Mouse (Mus musculus) neural tube, embryonic 13.5 days (tissue): ENCODE measurements around the gene Enoph1. TPM values are rescaled to one million over a fixed set of nuclear protein-coding genes. Genes with fewer than 3 reads are reported as not detected.

ENCODE experiments used
- ATAC-seq: fragments of 200-750 bp; cut with Nextera tagmentation; 2 replicates; pipeline ENCODE4 v1.8.0; 2017; ENCODE audit warnings: low read depth, mild to moderate bottlenecking, moderate TSS enrichment, moderate library complexity
- H3K27ac ChIP-seq: fragments of 300-500 bp; sonication (generic); replicated peaks from 2 replicates; pipeline ENCODE4 v1.5.1; 2015; ENCODE audit warnings: moderate library complexity, mild to moderate bottlenecking, inconsistent platforms
- H3K27me3 ChIP-seq: fragments of 300-500 bp; sonication (generic); 2 replicates; pipeline ENCODE4 v1.6.1; 2015; ENCODE audit warnings: mild to moderate bottlenecking, inconsistent platforms
- H3K36me3 ChIP-seq: fragments of 300-500 bp; sonication (generic); 2 replicates; pipeline ENCODE4 v1.6.1; 2015; ENCODE audit warnings: mild to moderate bottlenecking, inconsistent platforms
- H3K4me1 ChIP-seq: fragments of 300-500 bp; sonication (generic); replicated peaks from 2 replicates; pipeline ENCODE4 v1.6.1; 2015; ENCODE audit warnings: inconsistent platforms
- H3K4me2 ChIP-seq: fragments of 300-500 bp; sonication (generic); 2 replicates; pipeline ENCODE4 v1.6.1; 2015; ENCODE audit warnings: inconsistent platforms, mild to moderate bottlenecking, moderate library complexity
- H3K4me3 ChIP-seq: fragments of 300-500 bp; sonication (generic); 2 replicates; pipeline ENCODE4 v1.5.1; 2015; ENCODE audit warnings: mild to moderate bottlenecking, inconsistent platforms
- H3K9ac ChIP-seq: fragments of 300-500 bp; sonication (generic); 2 replicates; pipeline ENCODE4 v1.6.1; 2015; ENCODE audit warnings: moderate library complexity, mild to moderate bottlenecking, inconsistent platforms
- H3K9me3 ChIP-seq: fragments of 300-500 bp; sonication (generic); 2 replicates; pipeline ENCODE4 v1.6.1; 2016; ENCODE audit warnings: inconsistent platforms
- WGBS: fragments of 180-500 bp; shearing (Covaris S2); methylation state at CpG from one replicate; pipeline ENCODE4 v1.1.7; 2015; 5-methylcytosine and 5-hydroxymethylcytosine counted together
- polyA plus RNA-seq: library from polyadenylated mRNA; unstranded; fragments of >200 nt; fragmentation: Nextera tagmentation; extraction: Ambion mirVana; gene quantifications from 2 replicates; pipeline ENCODE4 v1.2.1, GENCODE M21; 2015

The Enoph1 gene
- polyA plus RNA-seq, 1 experiment from 2014 or later: 38.9 TPM

DNA sequence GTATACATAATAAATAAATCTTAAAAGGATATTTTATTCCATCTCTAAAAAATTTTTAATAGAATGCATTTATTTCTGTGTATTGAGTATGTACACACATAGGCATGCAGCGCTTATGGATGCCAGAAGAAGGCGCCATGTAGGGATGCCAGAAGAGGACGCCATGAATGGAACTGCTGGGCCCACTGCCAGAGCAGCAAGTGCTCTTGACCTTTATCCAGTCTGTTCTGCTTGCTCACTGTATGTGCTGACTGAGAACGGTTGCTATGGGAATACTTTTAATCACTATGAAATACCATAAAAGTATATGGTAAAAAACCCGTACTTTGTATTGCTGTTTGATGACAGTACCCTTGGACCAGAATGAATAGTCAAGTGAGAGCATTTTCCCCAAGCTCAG lies 3.6 kb downstream of the Enoph1 start:
- peaks cover 64% of the 10 kb centered on the region for H3K4me1 ChIP-seq
- no peak for ATAC-seq
- H3K9ac ChIP-seq: no peak overlapping the region
- H3K4me3 ChIP-seq: no peak overlapping the region
- WGBS: 71% methylated on average over 5 of the region's 5 CpGs
- no peaks in the 10 kb centered on the region for H3K27me3 ChIP-seq
- H3K36me3 ChIP-seq: no peaks in the 10 kb centered on the region
- H3K4me2 ChIP-seq: no peak overlapping the region
- no peak overlapping the region for H3K27ac ChIP-seq
- no peaks in the 10 kb centered on the region for H3K9me3 ChIP-seq

DNA sequence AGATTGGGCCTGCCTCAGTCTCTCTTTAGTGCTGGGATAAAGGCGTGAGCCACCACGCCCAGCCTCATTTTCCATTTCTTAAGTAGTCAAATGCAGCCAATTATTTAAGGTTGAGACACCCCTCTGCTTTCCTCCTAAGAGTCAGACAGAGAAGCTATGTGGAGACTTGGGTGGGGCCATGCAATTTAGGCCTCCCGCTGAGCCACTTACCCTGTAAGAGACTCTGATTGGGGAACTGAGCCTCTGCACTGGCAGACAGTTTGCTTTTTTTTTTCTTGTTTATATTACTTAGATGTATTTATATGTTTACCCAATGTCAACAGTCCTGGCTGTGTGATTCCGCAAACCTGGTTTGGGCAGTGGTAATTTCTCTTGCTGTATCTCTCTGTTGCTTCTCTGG lies 4.2 kb downstream of the Enoph1 start:
- H3K4me2 ChIP-seq: no peak overlapping the region
- WGBS: 64% methylated on average over 4 of the region's 4 CpGs
- H3K4me3 ChIP-seq: no peak overlapping the region
- peaks cover 71% of the 10 kb centered on the region for H3K4me1 ChIP-seq
- no peak overlapping the region for H3K27ac ChIP-seq
- no peak for ATAC-seq
- H3K27me3 ChIP-seq: no peaks in the 10 kb centered on the region
- H3K36me3 ChIP-seq: no peaks in the 10 kb centered on the region
- H3K9ac ChIP-seq: no peak overlapping the region
- no peaks in the 10 kb centered on the region for H3K9me3 ChIP-seq

DNA sequence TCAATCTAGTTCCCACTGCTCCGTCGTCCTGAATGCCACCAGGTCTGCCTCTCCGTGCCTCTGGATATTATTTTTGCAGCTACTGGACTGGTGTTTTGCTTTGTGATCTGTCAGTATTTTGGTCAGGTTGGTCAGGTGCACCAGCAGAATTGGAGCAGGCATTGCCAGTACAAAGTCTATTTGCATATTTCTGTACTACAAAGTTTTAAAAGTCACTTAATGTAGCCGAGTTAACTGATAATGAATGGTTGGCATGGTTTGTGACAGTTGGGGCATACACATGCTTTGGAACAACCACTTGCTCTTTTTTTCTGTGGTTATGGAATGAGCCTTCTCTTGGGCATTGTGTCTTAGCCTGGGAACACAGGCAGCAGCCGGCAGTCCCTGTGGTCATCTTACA lies 4.8 kb downstream of the Enoph1 start:
- WGBS: 82% methylated on average over 5 of the region's 5 CpGs
- no peaks in the 10 kb centered on the region for H3K27me3 ChIP-seq
- no peak overlapping the region for H3K4me2 ChIP-seq
- H3K9me3 ChIP-seq: no peaks in the 10 kb centered on the region
- H3K27ac ChIP-seq: no peak overlapping the region
- H3K9ac ChIP-seq: no peak overlapping the region
- no peak overlapping the region for H3K4me3 ChIP-seq
- no peak for ATAC-seq
- H3K36me3 ChIP-seq: no peaks in the 10 kb centered on the region
- H3K4me1 ChIP-seq: peaks cover 77% of the 10 kb centered on the region

DNA sequence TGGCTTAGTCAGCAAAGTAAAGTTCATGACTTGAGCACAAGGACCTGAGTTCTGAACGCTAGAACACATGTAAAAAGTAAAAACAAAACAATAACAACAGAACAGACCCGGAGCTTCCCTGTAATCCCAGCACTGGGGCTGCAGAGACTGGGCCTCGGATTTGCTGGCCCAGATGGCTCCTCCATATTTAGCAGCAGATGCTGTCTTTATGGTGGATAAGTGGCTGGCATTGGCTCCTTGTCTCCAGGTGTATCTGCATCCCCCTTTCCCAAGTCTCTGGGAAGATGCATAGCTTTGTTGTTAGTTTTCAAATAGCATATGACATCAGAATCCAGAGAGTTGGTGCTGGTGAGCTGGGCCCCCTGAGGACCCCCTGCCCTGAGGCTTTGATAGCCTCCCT lies 6.3 kb downstream of the Enoph1 start:
- H3K9me3 ChIP-seq: no peaks in the 10 kb centered on the region
- H3K36me3 ChIP-seq: no peaks in the 10 kb centered on the region
- H3K27me3 ChIP-seq: no peaks in the 10 kb centered on the region
- H3K4me2 ChIP-seq: no peak overlapping the region
- peaks cover 70% of the 10 kb centered on the region for H3K4me1 ChIP-seq
- H3K4me3 ChIP-seq: no peak overlapping the region
- ATAC-seq: no peak
- 74% methylated on average over 3 of the region's 3 CpGs for WGBS
- H3K9ac ChIP-seq: no peak overlapping the region
- H3K27ac ChIP-seq: no peak overlapping the region

DNA sequence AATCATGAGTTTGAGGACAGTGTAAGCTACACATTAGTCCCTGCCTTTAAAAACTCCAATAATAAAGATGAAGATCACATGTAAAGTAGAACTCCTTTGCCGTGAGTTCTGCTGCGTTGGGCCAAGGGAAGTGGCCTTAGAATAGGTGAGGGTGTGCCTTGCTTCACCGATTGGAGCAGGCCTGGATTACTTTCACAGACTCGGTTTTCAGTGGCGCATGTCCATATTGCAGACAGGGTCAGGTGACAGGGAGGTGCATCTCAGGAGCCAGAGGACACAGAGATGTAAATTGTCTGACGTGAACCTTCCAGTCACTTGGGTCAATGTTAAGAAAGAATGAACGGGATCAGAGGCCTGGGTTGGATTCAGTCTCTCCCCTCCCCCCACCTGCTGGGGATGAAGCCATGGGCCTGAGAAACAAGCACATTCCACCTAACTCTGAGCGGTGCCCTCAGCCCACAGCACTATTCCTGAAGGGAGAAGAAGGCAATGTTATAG lies 7.4 kb downstream of the Enoph1 start:
- Histone ChIP-seq H3K27ac (no peak overlapping the region), H3K9ac (no peak overlapping the region), H3K4me1 (peaks cover 60% of the 10 kb centered on the region), H3K4me2 (no peak overlapping the region), H3K9me3 (no peaks in the 10 kb centered on the region), H3K36me3 (0 out of 2 replicates have a peak, but pooled peaks cover 3% of the 10 kb centered on the region), H3K4me3 (no peak overlapping the region), H3K27me3 (no peaks in the 10 kb centered on the region)
- 69% methylated on average over 8 of the region's 8 CpGs for WGBS
- ATAC-seq: no peak

DNA sequence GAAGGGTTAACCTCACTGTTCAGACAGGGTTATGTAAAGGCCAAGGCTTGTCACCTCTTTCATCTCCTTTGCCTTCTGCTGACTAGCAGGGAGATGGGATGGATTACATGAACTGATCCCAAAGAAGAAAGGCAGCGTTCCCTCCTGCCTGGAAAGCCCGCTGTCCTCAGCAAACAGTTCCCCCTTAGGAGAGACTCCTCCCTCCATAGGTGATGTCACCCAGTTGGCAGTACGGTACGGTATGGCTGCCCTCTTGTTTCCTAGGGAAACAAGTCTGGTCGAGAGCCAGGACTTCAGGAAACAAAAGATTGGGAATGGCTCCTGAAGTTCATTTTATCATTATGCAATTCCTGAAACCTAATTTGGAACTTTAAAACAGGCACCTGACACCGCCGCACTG lies 8.1 kb downstream of the Enoph1 start:
- H3K4me2 ChIP-seq: no peak overlapping the region
- no peaks in the 10 kb centered on the region for H3K27me3 ChIP-seq
- WGBS: 60% methylated on average over 7 of the region's 7 CpGs
- no peak overlapping the region for H3K4me3 ChIP-seq
- peaks cover 59% of the 10 kb centered on the region for H3K4me1 ChIP-seq
- ATAC-seq: 0 out of 2 replicates have a peak, but pooled peaks have one; percentile 46
- H3K27ac ChIP-seq: no peak overlapping the region
- 0 out of 2 replicates have a peak, but pooled peaks cover 10% of the 10 kb centered on the region for H3K36me3 ChIP-seq
- H3K9me3 ChIP-seq: no peaks in the 10 kb centered on the region
- H3K9ac ChIP-seq: no peak overlapping the region

DNA sequence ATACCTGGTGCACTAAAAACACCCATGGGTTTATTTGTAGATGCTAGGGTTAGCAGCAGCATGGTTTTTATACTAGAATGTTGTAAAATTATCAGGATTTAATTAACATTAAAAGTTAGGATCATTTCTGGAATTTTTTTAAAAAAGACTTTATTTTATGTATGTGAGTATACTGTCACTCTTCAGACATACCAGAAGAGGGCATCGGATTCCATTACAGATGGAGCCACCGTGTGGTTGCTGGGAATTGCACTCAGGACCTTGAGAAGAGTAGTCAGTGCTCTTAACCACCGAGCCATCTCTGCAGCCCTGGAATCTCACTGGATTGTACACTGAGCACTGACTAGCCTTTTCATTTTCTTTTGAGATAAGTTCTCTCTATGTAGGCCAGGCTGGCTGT lies 10.1 kb downstream of the Enoph1 start:
- Histone ChIP-seq H3K9me3 (no peaks in the 10 kb centered on the region), H3K27ac (no peak overlapping the region), H3K36me3 (0 out of 2 replicates have a peak, but pooled peaks cover 12% of the 10 kb centered on the region), H3K9ac (no peak overlapping the region), H3K4me2 (no peak overlapping the region), H3K27me3 (no peaks in the 10 kb centered on the region), H3K4me1 (peaks cover 49% of the 10 kb centered on the region), H3K4me3 (no peak overlapping the region)
- no peak for ATAC-seq
- WGBS: 91% methylated on average over 3 of the region's 3 CpGs

DNA sequence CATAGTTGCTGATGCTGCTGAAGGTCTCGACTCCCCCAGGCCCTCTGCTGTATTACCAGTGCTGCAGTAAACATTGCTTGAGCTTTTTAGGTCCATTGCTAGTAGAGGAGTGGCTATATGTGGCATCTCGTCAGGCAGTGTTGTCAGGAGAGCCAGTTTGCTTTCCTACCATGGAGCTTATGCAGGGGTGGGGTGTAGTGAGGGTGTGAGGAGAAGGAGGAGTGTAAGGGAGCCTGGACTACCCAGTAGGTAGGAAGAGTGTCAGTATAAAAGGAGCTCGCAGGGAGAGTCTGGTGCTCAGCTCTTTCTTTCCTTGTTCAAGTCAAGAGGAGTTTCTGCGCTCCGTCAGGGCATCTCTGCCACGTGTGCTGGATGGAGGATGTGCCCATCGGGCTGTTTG lies 12.9 kb downstream of the Enoph1 start:
- no peak for ATAC-seq
- no peak overlapping the region for H3K4me2 ChIP-seq
- 0 out of 2 replicates have a peak, but pooled peaks cover 12% of the 10 kb centered on the region for H3K36me3 ChIP-seq
- no peak overlapping the region for H3K4me3 ChIP-seq
- peaks cover 46% of the 10 kb centered on the region for H3K4me1 ChIP-seq
- WGBS: 97% methylated on average over 7 of the region's 7 CpGs
- H3K9me3 ChIP-seq: no peaks in the 10 kb centered on the region
- no peak overlapping the region for H3K9ac ChIP-seq
- no peak overlapping the region for H3K27ac ChIP-seq
- H3K27me3 ChIP-seq: no peaks in the 10 kb centered on the region

DNA sequence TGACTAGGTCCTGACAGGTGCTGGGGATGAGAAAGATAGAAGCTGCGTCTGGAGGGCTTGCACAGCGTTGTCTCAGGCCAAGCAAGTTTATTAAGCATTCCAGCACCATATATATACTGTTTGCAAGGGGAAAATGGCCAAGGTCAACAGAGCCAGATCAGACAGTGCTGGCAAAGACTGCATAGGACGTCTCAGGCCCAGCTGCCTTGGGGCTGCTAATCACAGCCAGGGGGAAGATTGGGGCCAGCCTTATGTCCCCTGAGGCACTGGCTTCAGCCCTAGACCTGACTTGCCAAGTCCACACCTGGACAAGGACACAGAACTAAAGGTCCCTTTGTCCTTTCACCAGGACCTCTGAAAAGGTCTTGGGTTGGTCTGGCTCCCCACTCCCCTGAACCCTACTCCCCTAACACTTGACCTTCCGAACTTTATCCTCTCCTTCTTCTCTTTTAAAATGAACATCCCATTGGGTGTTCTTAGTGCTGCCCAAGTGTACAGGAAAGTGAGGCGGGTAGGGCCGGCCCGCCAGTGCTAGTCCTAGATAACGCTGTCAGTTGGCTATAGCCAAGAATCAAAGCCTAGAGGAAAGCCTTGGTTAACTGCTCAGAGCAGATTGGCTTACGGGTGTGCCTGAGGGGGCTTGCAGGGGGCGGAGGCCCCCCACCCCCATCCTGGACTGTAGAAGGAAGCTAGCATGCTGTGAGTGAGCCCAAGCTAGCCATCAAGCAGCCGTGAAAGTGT lies 15.2 kb downstream of the Enoph1 start:
- H3K4me1 ChIP-seq: peaks cover 44% of the 10 kb centered on the region
- no peak overlapping the region for H3K9ac ChIP-seq
- ATAC-seq: no peak
- no peaks in the 10 kb centered on the region for H3K9me3 ChIP-seq
- H3K27ac ChIP-seq: 0 out of 2 replicates have a peak overlapping the region, but pooled peaks have one; percentile 9
- no peak overlapping the region for H3K4me2 ChIP-seq
- H3K36me3 ChIP-seq: peaks cover 22% of the 10 kb centered on the region
- no peak overlapping the region for H3K4me3 ChIP-seq
- H3K27me3 ChIP-seq: no peaks in the 10 kb centered on the region
- WGBS: 78% methylated on average over 11 of the region's 11 CpGs

DNA sequence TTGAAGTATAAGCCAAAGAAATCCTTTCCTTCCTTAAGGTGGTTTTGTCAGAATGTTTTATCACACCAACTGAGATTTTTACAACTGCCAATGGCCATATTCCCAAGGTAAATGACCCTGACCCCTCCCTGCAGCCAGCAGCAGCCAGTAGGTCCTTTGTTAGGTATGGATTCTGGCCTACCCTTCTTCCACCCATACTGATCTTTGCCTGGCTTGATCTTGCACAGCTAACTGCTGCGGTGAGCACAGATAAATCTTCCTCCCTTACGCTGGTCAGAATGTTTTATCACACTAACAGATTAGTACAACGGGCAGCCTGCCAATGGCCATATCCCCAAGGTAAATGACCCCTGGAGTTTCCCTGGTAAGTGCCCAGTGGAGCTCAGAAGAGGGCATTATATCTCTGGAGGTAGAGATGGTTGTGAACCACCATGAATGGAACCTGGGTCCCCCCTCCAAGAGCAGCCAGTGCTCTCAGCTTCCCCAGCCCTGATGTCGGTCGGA lies 16.1 kb downstream of the Enoph1 start:
- H3K9me3 ChIP-seq: no peaks in the 10 kb centered on the region
- peaks cover 44% of the 10 kb centered on the region for H3K4me1 ChIP-seq
- H3K27me3 ChIP-seq: no peaks in the 10 kb centered on the region
- no peak for ATAC-seq
- 56% methylated on average over 5 of the region's 5 CpGs for WGBS
- no peak overlapping the region for H3K9ac ChIP-seq
- peaks cover 31% of the 10 kb centered on the region for H3K36me3 ChIP-seq
- H3K27ac ChIP-seq: no peak overlapping the region
- no peak overlapping the region for H3K4me3 ChIP-seq
- H3K4me2 ChIP-seq: no peak overlapping the region

DNA sequence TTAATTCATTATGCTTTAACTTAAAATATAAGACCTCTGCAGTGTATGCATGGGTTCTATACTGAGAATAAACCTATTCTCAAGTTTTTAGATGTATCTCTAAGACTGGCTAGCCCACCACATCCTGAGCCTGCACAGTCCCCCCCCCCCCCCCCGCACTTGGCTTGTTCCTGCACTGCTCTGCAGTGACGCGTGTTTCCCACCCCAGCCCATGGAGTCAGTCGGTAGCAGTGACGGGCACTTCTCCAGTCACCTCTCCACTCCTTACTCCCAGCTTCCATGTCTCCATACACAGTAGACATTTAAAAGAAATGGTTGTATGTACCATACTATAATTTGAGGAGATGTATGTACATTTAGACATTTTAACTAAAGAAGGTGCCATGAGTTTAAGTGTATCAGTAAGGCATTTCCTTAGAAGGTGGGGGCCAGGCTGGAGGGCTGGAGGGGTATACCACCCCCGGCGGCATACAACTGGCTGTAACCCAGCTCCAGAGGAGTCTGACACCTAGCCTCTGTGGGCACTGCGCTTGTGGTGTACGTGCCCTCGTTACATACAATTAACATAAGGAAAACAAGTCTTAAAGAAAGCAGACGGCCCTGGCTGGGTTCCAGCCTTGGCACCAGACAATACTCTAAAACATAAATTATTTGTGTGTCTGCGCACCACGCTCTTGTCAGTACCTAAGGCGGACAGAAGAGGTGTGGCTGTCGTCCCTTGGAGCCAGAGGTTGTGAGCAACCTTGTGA lies 17.9 kb downstream of the Enoph1 start:
- WGBS: 60% methylated on average over 14 of the region's 15 CpGs
- ATAC-seq: 0 out of 2 replicates have a peak, but pooled peaks have one; percentile 44
- no peaks in the 10 kb centered on the region for H3K9me3 ChIP-seq

DNA sequence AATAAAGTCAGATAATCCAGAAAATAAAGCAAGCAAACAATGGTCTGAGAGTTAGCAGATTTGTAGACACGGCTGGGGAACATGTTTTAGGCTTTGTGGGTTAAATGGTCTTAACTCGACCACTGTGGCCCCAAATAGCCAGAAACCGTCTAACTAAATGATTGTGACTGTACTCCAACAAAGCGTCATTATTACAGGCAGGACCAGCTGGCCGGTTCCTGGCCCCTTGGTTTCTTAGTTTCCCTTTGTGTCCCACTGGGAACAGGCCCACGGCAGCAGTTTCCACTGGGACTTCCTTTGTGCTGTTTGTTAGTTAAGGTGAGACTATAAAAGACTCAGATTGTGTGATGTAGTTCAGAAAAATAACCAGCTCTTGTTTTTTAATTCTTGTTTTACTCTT lies 18.9 kb downstream of the Enoph1 start:
- Histone ChIP-seq H3K27ac (peak overlapping the region; percentile 43), H3K27me3 (no peaks in the 10 kb centered on the region), H3K4me1 (peaks cover 44% of the 10 kb centered on the region), H3K36me3 (peaks cover 45% of the 10 kb centered on the region), H3K9me3 (no peaks in the 10 kb centered on the region), H3K4me3 (no peak overlapping the region), H3K9ac (no peak overlapping the region), H3K4me2 (no peak overlapping the region)
- 20% methylated on average over 6 of the region's 6 CpGs for WGBS
- ATAC-seq: no peak

More for the DNA sequence above, 17.9 kb downstream of the Enoph1 start:
- Histone ChIP-seq H3K9ac (no peak overlapping the region), H3K27ac (0 out of 2 replicates have a peak overlapping the region, but pooled peaks have one; percentile 28), H3K4me2 (no peak overlapping the region), H3K27me3 (no peaks in the 10 kb centered on the region), H3K4me1 (peaks cover 44% of the 10 kb centered on the region), H3K4me3 (no peak overlapping the region), H3K36me3 (peaks cover 41% of the 10 kb centered on the region)
